Mouse (Mus musculus): ENCODE measurements at regions not wholly inside any gene's neighbourhood (a gene's known extent, or its start where the extent isn't known, plus 50 kb on each side); places are given as distances from the start of the nearest gene placed in this dataset.

GRCm38 (mm10) chr12:26130811-26131210 is 284.2 kb downstream of the Rnf144a start:
- DNase-seq = no peak

- DNase-seq = no peak
Observed at GRCm38 (mm10) chr12:26130011-26130410, 285.0 kb downstream of the Rnf144a start.

GRCm38 (mm10) chr12:26129511-26129910 is 285.5 kb downstream of the Rnf144a start:
- no peak for DNase-seq

GRCm38 (mm10) chr12:26128851-26129250 is 286.2 kb downstream of the Rnf144a start:
- no peak for DNase-seq

GRCm38 (mm10) chr12:26126260-26126659 is 288.8 kb downstream of the Rnf144a start:
- DNase-seq = no peak

- no peak for DNase-seq
Observed at GRCm38 (mm10) chr12:26124211-26124610, 290.8 kb downstream of the Rnf144a start.

- no peak for DNase-seq
Observed at GRCm38 (mm10) chr12:26115339-26115912, 299.6 kb downstream of the Rnf144a start.

GRCm38 (mm10) chr12:26112166-26113019 is 302.7 kb downstream of the Rnf144a start:
- DNase-seq = no peak

- no peak for DNase-seq
Observed at GRCm38 (mm10) chr12:26109866-26110265, 305.2 kb downstream of the Rnf144a start.

GRCm38 (mm10) chr12:26104372-26104771 is 310.7 kb downstream of the Rnf144a start:
- no peak for DNase-seq

- no peak for DNase-seq
Observed at GRCm38 (mm10) chr12:26102384-26102783, 312.7 kb downstream of the Rnf144a start.

GRCm38 (mm10) chr12:26100140-26100539 is 314.9 kb downstream of the Rnf144a start:
- DNase-seq = no peak

- DNase-seq = no peak
Observed at GRCm38 (mm10) chr12:26099176-26099575, 315.9 kb downstream of the Rnf144a start.

GRCm38 (mm10) chr12:26092311-26092710 is 322.7 kb downstream of the Rnf144a start:
- no peak for DNase-seq

- no peak for DNase-seq
Observed at GRCm38 (mm10) chr12:26091865-26092264, 323.2 kb downstream of the Rnf144a start.

GRCm38 (mm10) chr12:26088389-26088788 is 326.7 kb downstream of the Rnf144a start:
- no peak for DNase-seq

- DNase-seq = no peak
Observed at GRCm38 (mm10) chr12:26086923-26087322, 328.1 kb downstream of the Rnf144a start.

- DNase-seq = no peak
Observed at GRCm38 (mm10) chr12:26086414-26086813, 328.6 kb downstream of the Rnf144a start.

- no peak for DNase-seq
Observed at GRCm38 (mm10) chr12:26079061-26079625, 335.9 kb downstream of the Rnf144a start.

GRCm38 (mm10) chr12:26075638-26076254 is 339.3 kb downstream of the Rnf144a start:
- DNase-seq = no peak

GRCm38 (mm10) chr12:26072180-26072579 is 342.9 kb downstream of the Rnf144a start:
- no peak for DNase-seq

- peak; percentile 74 for DNase-seq
Observed at GRCm38 (mm10) chr12:26071610-26072009, 343.4 kb downstream of the Rnf144a start.

- no peak for DNase-seq
Observed at GRCm38 (mm10) chr12:26068685-26069008, 346.4 kb downstream of the Rnf144a start.

All from thymus, postnatal 25 days (tissue).